Mouse (Mus musculus): ENCODE data around the gene Scoc. TPM values are rescaled to one million over a fixed set of nuclear protein-coding genes. Genes with fewer than 3 reads are reported as not detected.
"Not testable (repeated sequence)": the region's sequence is repeated elsewhere in the genome, so short reads cannot be mapped to it uniquely, and the experiment has no call there.

Gene Scoc
- total RNA-seq (2021) = 100 to 1,000 TPM; 302 to 310 TPM

GRCm38 (mm10) chr8:83458222-83458621 is at the start of gene Scoc:
Gene Scoc (minus strand): TSS chr8:83458391.
- intact Hi-C loops (cut with DNase I) = no loop called here
- DNase-seq (ENCODE audit: extremely low spot score in 1 of 2, low spot score in 2 of 2) = no peak

GRCm38 (mm10) chr8:83459606-83460005 is 1.4 kb upstream of the Scoc start:
- intact Hi-C loops (cut with DNase I) = no loop called here

GRCm38 (mm10) chr8:83457121-83457520 is 1.1 kb downstream of the Scoc start:
- intact Hi-C loops (cut with DNase I) = no loop called here
- DNase-seq (ENCODE audit: extremely low spot score in 1 of 2, low spot score in 2 of 2) = peak in 1 of 2 experiments; percentile 12

More at GRCm38 (mm10) chr8:83459606-83460005, 1.4 kb upstream of the Scoc start:
- no peak for DNase-seq (ENCODE audit: extremely low spot score in 1 of 2, low spot score in 2 of 2)

GRCm38 (mm10) chr8:83451056-83451455 is 7.1 kb downstream of the Scoc start:
- no peak for DNase-seq (ENCODE audit: extremely low spot score in 1 of 2, low spot score in 2 of 2)
- intact Hi-C loops (cut with DNase I) = no loop called here

- intact Hi-C loops (cut with DNase I) = no loop called here
- DNase-seq (ENCODE audit: extremely low spot score in 1 of 2, low spot score in 2 of 2) = peak in 1 of 2 experiments; percentile 36
Measured at GRCm38 (mm10) chr8:83449960-83450359, 8.2 kb downstream of the Scoc start.

- intact Hi-C loops (cut with DNase I) = loop anchor here (5.0 kb wide), 1 partner anchor 124 kb away; the partner anchor contains the start of gene Ndufb7
- no peak for DNase-seq (ENCODE audit: extremely low spot score in 1 of 2, low spot score in 2 of 2)
Measured at GRCm38 (mm10) chr8:83443052-83443400, 15.2 kb downstream of the Scoc start.

GRCm38 (mm10) chr8:83442243-83443051 is 15.7 kb downstream of the Scoc start:
- DNase-seq (ENCODE audit: extremely low spot score in 1 of 2, low spot score in 2 of 2) = peak; percentile 96 to 100
- intact Hi-C loops (cut with DNase I) = loop anchor here (5.0 kb wide), 1 partner anchor 125 kb away; the partner anchor contains the start of gene Ndufb7

- DNase-seq (ENCODE audit: extremely low spot score in 1 of 2, low spot score in 2 of 2) = peak in 1 of 2 experiments; percentile 11
- intact Hi-C loops (cut with DNase I) = loop anchor here (5.0 kb wide), 1 partner anchor 126 kb away; the partner anchor contains the start of gene Ndufb7
Measured at GRCm38 (mm10) chr8:83441656-83442242, 16.4 kb downstream of the Scoc start.

- no peak for DNase-seq (ENCODE audit: extremely low spot score in 1 of 2, low spot score in 2 of 2)
- intact Hi-C loops (cut with DNase I) = no loop called here
Measured at GRCm38 (mm10) chr8:83437077-83437476, 21.1 kb downstream of the Scoc start.

- no peak for DNase-seq (ENCODE audit: extremely low spot score in 1 of 2, low spot score in 2 of 2)
- intact Hi-C loops (cut with DNase I) = no loop called here
Measured at GRCm38 (mm10) chr8:83429071-83429524, 29.1 kb downstream of the Scoc start.

GRCm38 (mm10) chr8:83428621-83429020 is 29.6 kb downstream of the Scoc start:
- intact Hi-C loops (cut with DNase I); DNase-seq (ENCODE audit: extremely low spot score in 1 of 2, low spot score in 2 of 2): not testable (repeated sequence)

GRCm38 (mm10) chr8:83426949-83427348 is 31.2 kb downstream of the Scoc start:
- no peak for DNase-seq (ENCODE audit: extremely low spot score in 1 of 2, low spot score in 2 of 2)
- intact Hi-C loops (cut with DNase I) = no loop called here

- intact Hi-C loops (cut with DNase I) = no loop called here
- DNase-seq (ENCODE audit: extremely low spot score in 1 of 2, low spot score in 2 of 2) = no peak
Measured at GRCm38 (mm10) chr8:83426104-83426759, 32.0 kb downstream of the Scoc start.

GRCm38 (mm10) chr8:83425202-83425601 is 33.0 kb downstream of the Scoc start:
- intact Hi-C loops (cut with DNase I) = no loop called here

GRCm38 (mm10) chr8:83423032-83423825 is 35.0 kb downstream of the Scoc start:
- intact Hi-C loops (cut with DNase I) = no loop called here
- DNase-seq (ENCODE audit: extremely low spot score in 1 of 2, low spot score in 2 of 2) = peak in 1 of 2 experiments; percentile 8

More at GRCm38 (mm10) chr8:83425202-83425601, 33.0 kb downstream of the Scoc start:
- DNase-seq (ENCODE audit: extremely low spot score in 1 of 2, low spot score in 2 of 2) = no peak

GRCm38 (mm10) chr8:83421354-83421753 is 36.8 kb downstream of the Scoc start:
- intact Hi-C loops (cut with DNase I) = no loop called here
- DNase-seq (ENCODE audit: extremely low spot score in 1 of 2, low spot score in 2 of 2) = no peak

GRCm38 (mm10) chr8:83418805-83419516 is 39.2 kb downstream of the Scoc start:
- intact Hi-C loops (cut with DNase I) = no loop called here
- no peak for DNase-seq (ENCODE audit: extremely low spot score in 1 of 2, low spot score in 2 of 2)

- intact Hi-C loops (cut with DNase I) = no loop called here
- DNase-seq (ENCODE audit: extremely low spot score in 1 of 2, low spot score in 2 of 2) = no peak
Measured at GRCm38 (mm10) chr8:83417970-83418369, 40.2 kb downstream of the Scoc start.
